Mouse (Mus musculus) MEL (cell line): ENCODE results near the gene Nek8. TPM values are rescaled to one million over a fixed set of nuclear protein-coding genes. Genes with fewer than 3 reads are reported as not detected.

Experiments
- DNase-seq: peaks from one replicate; pipeline ENCODE4 v3.0.0; 2011; ENCODE audit warnings: low read depth, low spot score
- H3K27ac ChIP-seq: 2 replicates; pipeline ENCODE4 v1.5.1; 2012; ENCODE audit warnings: low read depth, mild to moderate bottlenecking, control low read depth, low read length, moderate library complexity; ENCODE audit not compliant: control insufficient read depth
- H3K27me3 ChIP-seq, 2 experiments: fragments of 150-350 bp in 1 of 2; sonication (generic) in 1 of 2; 2 replicates each; pipeline ENCODE4 v1.6.1; 2012; ENCODE audit warnings: low read length in 2 of 2, mild to moderate bottlenecking in 2 of 2, improper control_type of control experiment in 1 of 2, moderate library complexity in 1 of 2; ENCODE audit not compliant: insufficient read depth in 2 of 2, control insufficient read depth in 1 of 2
- H3K36me3 ChIP-seq, 2 experiments: 2 replicates each; pipeline ENCODE4 v1.6.1; 2012 to 2014; ENCODE audit warnings: low read length in 2 of 2, improper control_type of control experiment in 1 of 2, inconsistent platforms in 1 of 2, mild to moderate bottlenecking in 1 of 2; ENCODE audit not compliant: insufficient read depth in 2 of 2, control insufficient read depth in 1 of 2
- H3K4me1 ChIP-seq, 2 experiments: fragments of 150-350 bp in 1 of 2; sonication (generic) in 1 of 2; 2 replicates each; pipeline ENCODE4 v1.6.1; 2012; ENCODE audit warnings: low read length in 2 of 2, improper control_type of control experiment in 1 of 2, mild to moderate bottlenecking in 1 of 2; ENCODE audit not compliant: insufficient read depth in 2 of 2, control insufficient read depth in 1 of 2
- H3K4me3 ChIP-seq, 2 experiments: fragments of 150-350 bp in 1 of 2; sonication (generic) in 1 of 2; 2 replicates each; pipeline ENCODE4 v1.5.1; 2012; ENCODE audit warnings: low read depth in 2 of 2, low read length in 2 of 2, mild to moderate bottlenecking in 2 of 2, moderate library complexity in 2 of 2, control low read depth in 1 of 2, improper control_type of control experiment in 1 of 2; ENCODE audit not compliant: control insufficient read depth in 1 of 2, insufficient read depth in 1 of 2
- H3K79me2 ChIP-seq: 2 replicates; pipeline ENCODE4 v1.6.1; 2012; ENCODE audit warnings: mild to moderate bottlenecking, low read length, moderate library complexity; ENCODE audit not compliant: control insufficient read depth, poor library complexity, insufficient read depth
- H3K9ac ChIP-seq: 2 replicates; pipeline ENCODE4 v1.6.1; 2012; ENCODE audit warnings: low read depth, mild to moderate bottlenecking, control low read depth, low read length, moderate library complexity; ENCODE audit not compliant: control insufficient read depth, poor library complexity, severe bottlenecking
- H3K9me3 ChIP-seq: fragments of 150-350 bp; sonication (generic); replicated peaks from 2 replicates; pipeline ENCODE4 v1.6.1; 2012; ENCODE audit warnings: mild to moderate bottlenecking, low read length, improper control_type of control experiment, moderate library complexity; ENCODE audit not compliant: insufficient read depth
- BHLHE40 ChIP-seq: IDR thresholded peaks from 2 replicates; pipeline ENCODE4 v1.6.1; 2012; ENCODE audit warnings: low read depth, mild to moderate bottlenecking, inconsistent platforms, low read length, improper control_type of control experiment, borderline replicate concordance
- CHD1 ChIP-seq: IDR thresholded peaks from 2 replicates; pipeline ENCODE4 v1.6.1; 2012; ENCODE audit warnings: low read depth, mild to moderate bottlenecking, inconsistent platforms, low read length, improper control_type of control experiment
- CHD2 ChIP-seq: IDR thresholded peaks from 2 replicates; pipeline ENCODE4 v1.6.1; 2011; ENCODE audit warnings: low read length, improper control_type of control experiment
- CTCF ChIP-seq, 3 experiments: IDR thresholded peaks in 2 of 3; conservative IDR thresholded peaks in 1 of 3; 2 replicates each; pipeline ENCODE4 v1.5.1; 2011 to 2012; ENCODE audit warnings: low read length in 3 of 3, low read depth in 2 of 3, mild to moderate bottlenecking in 2 of 3, improper control_type of control experiment in 1 of 3, inconsistent platforms in 1 of 3, mixed read lengths in 1 of 3, moderate library complexity in 1 of 3; ENCODE audit not compliant: control insufficient read depth in 1 of 3, insufficient read depth in 1 of 3, poor library complexity in 1 of 3, severe bottlenecking in 1 of 3
- E2F4 ChIP-seq: IDR thresholded peaks from 2 replicates; pipeline ENCODE4 v1.6.1; 2011; ENCODE audit warnings: low read depth, low read length, improper control_type of control experiment, borderline replicate concordance
- ELF1 ChIP-seq: IDR thresholded peaks from 2 replicates; pipeline ENCODE4 v1.6.1; 2014; ENCODE audit warnings: low read depth, mild to moderate bottlenecking, inconsistent platforms, low read length, improper control_type of control experiment, moderate library complexity
- EP300 ChIP-seq, 2 experiments: IDR thresholded peaks; 2 replicates each; pipeline ENCODE4 v1.6.1; 2011; ENCODE audit warnings: improper control_type of control experiment in 2 of 2, low read length in 2 of 2, low read depth in 1 of 2, mild to moderate bottlenecking in 1 of 2
- GABPA ChIP-seq: IDR thresholded peaks from 2 replicates; pipeline ENCODE4 v1.6.1; 2012; ENCODE audit warnings: low read depth, mild to moderate bottlenecking, inconsistent platforms, low read length, improper control_type of control experiment, moderate library complexity
- GATA1 ChIP-seq: IDR thresholded peaks from 2 replicates; pipeline ENCODE4 v1.6.1; 2011; ENCODE audit warnings: low read depth, low read length, improper control_type of control experiment
- HCFC1 ChIP-seq: IDR thresholded peaks from 2 replicates; pipeline ENCODE4 v1.6.1; 2012; ENCODE audit warnings: low read depth, mild to moderate bottlenecking, inconsistent platforms, low read length, improper control_type of control experiment, moderate library complexity
- JUND ChIP-seq: IDR thresholded peaks from 2 replicates; pipeline ENCODE4 v1.6.1; 2011; ENCODE audit warnings: low read depth, mild to moderate bottlenecking, improper control_type of control experiment, low read length
- KAT2A ChIP-seq: conservative IDR thresholded peaks from 2 replicates; pipeline ENCODE4 v1.6.1; 2012; ENCODE audit warnings: low read depth, low read length, improper control_type of control experiment, inconsistent platforms
- MAFK ChIP-seq: IDR thresholded peaks from 2 replicates; pipeline ENCODE4 v1.6.1; 2011; ENCODE audit warnings: low read depth, mild to moderate bottlenecking, low read length, improper control_type of control experiment, borderline replicate concordance
- MAX ChIP-seq: IDR thresholded peaks from 2 replicates; pipeline ENCODE4 v1.6.1; 2011; ENCODE audit warnings: low read length, improper control_type of control experiment
- MAZ ChIP-seq: IDR thresholded peaks from 2 replicates; pipeline ENCODE4 v1.6.1; 2012; ENCODE audit warnings: low read depth, mild to moderate bottlenecking, inconsistent platforms, low read length, improper control_type of control experiment
- MXI1 ChIP-seq: IDR thresholded peaks from 2 replicates; pipeline ENCODE4 v1.6.1; 2011; ENCODE audit warnings: mild to moderate bottlenecking, low read depth, low read length, improper control_type of control experiment
- MYB ChIP-seq: IDR thresholded peaks from 2 replicates; pipeline ENCODE4 v1.6.1; 2011; ENCODE audit warnings: mild to moderate bottlenecking, low read depth, low read length, improper control_type of control experiment
- MYC ChIP-seq: IDR thresholded peaks from 2 replicates; pipeline ENCODE4 v1.6.1; 2011; ENCODE audit warnings: low read depth, mild to moderate bottlenecking, low read length, improper control_type of control experiment, moderate library complexity
- NELFE ChIP-seq: IDR thresholded peaks from 2 replicates; pipeline ENCODE4 v1.6.1; 2011; ENCODE audit warnings: low read depth, low read length, improper control_type of control experiment
- NRF1 ChIP-seq: IDR thresholded peaks from 2 replicates; pipeline ENCODE4 v1.6.1; 2014; ENCODE audit warnings: low read depth, mild to moderate bottlenecking, inconsistent platforms, low read length, improper control_type of control experiment, moderate library complexity; ENCODE audit not compliant: poor library complexity, insufficient read depth, severe bottlenecking
- POLR2A ChIP-seq, 2 experiments: IDR thresholded peaks; 2 replicates each; pipeline ENCODE4 v1.6.1; 2011 to 2012; ENCODE audit warnings: low read length in 2 of 2, mild to moderate bottlenecking in 2 of 2, control low read depth in 1 of 2, improper control_type of control experiment in 1 of 2, low read depth in 1 of 2, moderate library complexity in 1 of 2; ENCODE audit not compliant: control insufficient read depth in 1 of 2, insufficient read depth in 1 of 2, poor library complexity in 1 of 2
- POLR2AphosphoS2 ChIP-seq: IDR thresholded peaks from 2 replicates; pipeline ENCODE4 v1.6.1; 2011; ENCODE audit warnings: low read length, improper control_type of control experiment
- POLR2AphosphoS5 ChIP-seq: IDR thresholded peaks from 2 replicates; pipeline ENCODE4 v1.6.1; 2012; ENCODE audit warnings: low read depth, borderline replicate concordance, mild to moderate bottlenecking, inconsistent platforms, low read length, moderate library complexity, mixed read lengths
- RAD21 ChIP-seq: IDR thresholded peaks from 2 replicates; pipeline ENCODE4 v1.6.1; 2011; ENCODE audit warnings: mild to moderate bottlenecking, low read depth, low read length, improper control_type of control experiment
- RCOR1 ChIP-seq: IDR thresholded peaks from 2 replicates; pipeline ENCODE4 v1.6.1; 2012; ENCODE audit warnings: low read depth, mild to moderate bottlenecking, inconsistent platforms, low read length, improper control_type of control experiment
- SIN3A ChIP-seq: IDR thresholded peaks from 2 replicates; pipeline ENCODE4 v1.6.1; 2012; ENCODE audit warnings: low read length, improper control_type of control experiment, inconsistent platforms
- SMC3 ChIP-seq: IDR thresholded peaks from 2 replicates; pipeline ENCODE4 v1.6.1; 2011; ENCODE audit warnings: low read depth, low read length, improper control_type of control experiment
- TAL1 ChIP-seq: IDR thresholded peaks from 2 replicates; pipeline ENCODE4 v1.6.1; 2012; ENCODE audit warnings: mild to moderate bottlenecking, inconsistent platforms, low read length, moderate library complexity, mixed read lengths
- TBP ChIP-seq: IDR thresholded peaks from 2 replicates; pipeline ENCODE4 v1.8.0; 2011; ENCODE audit warnings: low read depth, low read length, improper control_type of control experiment
- TCF12 ChIP-seq: IDR thresholded peaks from 2 replicates; pipeline ENCODE4 v1.6.1; 2014; ENCODE audit warnings: low read depth, mild to moderate bottlenecking, inconsistent platforms, low read length, improper control_type of control experiment, moderate library complexity
- UBTF ChIP-seq: IDR thresholded peaks from 2 replicates; pipeline ENCODE4 v1.6.1; 2012; ENCODE audit warnings: low read depth, mild to moderate bottlenecking, inconsistent platforms, low read length, improper control_type of control experiment, moderate library complexity, borderline replicate concordance; ENCODE audit not compliant: insufficient read depth
- USF1 ChIP-seq: IDR thresholded peaks from 2 replicates; pipeline ENCODE4 v1.6.1; 2014; ENCODE audit warnings: low read depth, mild to moderate bottlenecking, inconsistent platforms, low read length, improper control_type of control experiment, moderate library complexity
- USF2 ChIP-seq, 2 experiments: IDR thresholded peaks; 2 replicates each; pipeline ENCODE4 v1.6.1; 2011 to 2012; ENCODE audit warnings: improper control_type of control experiment in 2 of 2, low read length in 2 of 2, borderline replicate concordance in 1 of 2, inconsistent platforms in 1 of 2, low read depth in 1 of 2, mild to moderate bottlenecking in 1 of 2; ENCODE audit not compliant: insufficient read depth in 1 of 2
- ZC3H11A ChIP-seq: IDR thresholded peaks from 2 replicates; pipeline ENCODE4 v1.6.1; 2012; ENCODE audit warnings: low read depth, mild to moderate bottlenecking, inconsistent platforms, low read length, improper control_type of control experiment
- ZMIZ1 ChIP-seq: IDR thresholded peaks from 2 replicates; pipeline ENCODE4 v1.6.1; 2012; ENCODE audit warnings: low read depth, mild to moderate bottlenecking, inconsistent platforms, low read length, improper control_type of control experiment, moderate library complexity
- ZNF384 ChIP-seq: IDR thresholded peaks from 2 replicates; pipeline ENCODE4 v1.6.1; 2012; ENCODE audit warnings: low read depth, mild to moderate bottlenecking, inconsistent platforms, low read length, improper control_type of control experiment
- polyA plus RNA-seq, 2 experiments: library from polyadenylated mRNA; stranded (reverse) in 1 of 2; unstranded in 1 of 2; fragments of >175 nt in 1 of 2; fragments of >200 nt in 1 of 2; gene quantifications; 2 replicates each; pipeline versions ENCODE4 v1.2.1 to v1.2.4; 2012; ENCODE audit warnings: low replicate concordance in 2 of 2, low read depth in 1 of 2; ENCODE audit not compliant: insufficient read length in 2 of 2, insufficient read depth in 1 of 2, missing spikeins in 1 of 2
- total RNA-seq: library from RNA; depleted of rRNA; stranded (reverse); fragments of 300-350 nt; gene quantifications from 2 replicates; pipeline ENCODE4 v1.2.3, GENCODE M21; 2012

Nek8 gene
- total and polyA plus RNA-seq, 3 experiments = 7.5 to 10.1 TPM; not detected in 1

DNA sequence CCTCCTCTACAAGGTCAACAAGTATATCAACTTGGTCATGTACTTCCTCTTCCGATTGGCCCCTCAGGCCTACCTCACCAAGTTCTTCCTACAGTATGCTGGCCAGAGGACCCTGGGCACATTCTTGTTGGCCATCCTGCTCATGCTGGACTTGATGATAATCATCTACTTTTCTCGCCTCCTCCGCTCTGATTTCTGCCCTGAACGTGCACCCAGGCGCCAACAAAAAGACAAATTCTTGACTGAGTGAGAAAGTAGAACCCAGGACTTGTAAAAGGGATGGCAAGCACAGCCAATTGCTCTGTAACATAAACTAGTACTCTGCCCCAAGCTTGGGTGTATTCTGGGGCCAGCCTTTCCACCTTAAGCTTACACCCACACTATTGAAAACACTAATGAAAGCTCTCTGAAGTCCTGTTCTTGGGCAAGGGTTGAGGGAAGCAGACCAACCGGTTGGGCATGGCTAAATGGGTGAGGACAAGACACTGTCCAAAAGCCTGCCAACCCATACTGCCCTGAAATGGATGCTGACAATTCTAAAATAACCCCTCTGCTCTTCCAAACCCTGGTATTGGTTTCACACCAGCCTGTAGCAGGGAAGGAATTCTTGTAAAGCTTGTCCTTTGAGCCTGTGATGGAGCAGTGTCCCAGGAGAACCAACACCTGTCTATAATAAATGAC is 3.7 kb upstream of the Nek8 start:
- Histone ChIP-seq H3K4me3 (peak overlapping the region in 1 of 2 experiments; percentile 81; a peak in 2 of 4 replicates), H3K9ac (peak overlapping the region; percentile 89), H3K36me3 (peaks cover 12 to 36% of the 10 kb centered on the region in 2 experiments), H3K9me3 (no peaks in the 10 kb centered on the region), H3K79me2 (peaks cover 32% of the 10 kb centered on the region), H3K27me3 (no peaks in the 10 kb centered on the region), H3K4me1 (peaks cover 4 to 16% of the 10 kb centered on the region in 2 experiments; a peak in 3 of 4 replicates), H3K27ac (peak overlapping the region; percentile 96)
- peak; percentile 74 for DNase-seq
- TF ChIP-seq ZNF384 (no peak), KAT2A (no peak), HCFC1 (no peak), CHD2 (peak; percentile 5), SMC3 (peak; percentile 20; the same call in 1 of the 2 replicates), RAD21 (no peak), E2F4 (no peak), SIN3A (no peak; the same call in 1 of the 2 replicates), NELFE (0 out of 2 replicates have a peak, but pooled peaks have one; percentile 24), BHLHE40 (no peak), MYC (peak; percentile 57; the same call in 1 of the 2 replicates), POLR2AphosphoS5 (no peak), POLR2AphosphoS2 (peak; percentile 21; the same call in 1 of the 2 replicates), RCOR1 (no peak), GABPA (no peak), MYB (0 out of 2 replicates have a peak, but pooled peaks have one; percentile 8), NRF1 (no peak), ZC3H11A (no peak), EP300 (IDR thresholded peaks at IDR 0.05; ENCODE audit: low read depth in 1 of 2, low read length in 2 of 2) (peak in 1 of 2 experiments; percentile 14; a peak in 1 of 4 replicates), MAX (no peak), TCF12 (no peak), MXI1 (no peak; the same call in 1 of the 2 replicates), POLR2A (IDR thresholded peaks at IDR 0.05; ENCODE audit: control insufficient read depth in 1 of 2, insufficient read depth in 1 of 2, low read depth in 1 of 2, low read length in 2 of 2, poor library complexity in 1 of 2) (peak; percentile 13 to 25; a peak in 1 of 4 replicates), CTCF (IDR thresholded peaks at IDR 0.05 in 2 of 3, conservative IDR thresholded peaks at IDR 0.05 in 1 of 3; ENCODE audit: control insufficient read depth in 1 of 3, insufficient read depth in 1 of 3, low read depth in 2 of 3, low read length in 3 of 3, poor library complexity in 1 of 3, severe bottlenecking in 1 of 3) (no peak), GATA1 (no peak), TAL1 (no peak), TBP (no peak), ELF1 (no peak), CHD1 (no peak; the same call in 1 of the 2 replicates), USF2 (IDR thresholded peaks at IDR 0.05; ENCODE audit: borderline replicate concordance in 1 of 2, insufficient read depth in 1 of 2, low read depth in 1 of 2, low read length in 2 of 2) (no peak), UBTF (no peak), JUND (no peak), MAFK (no peak), ZMIZ1 (peak; percentile 74), MAZ (no peak), USF1 (no peak)
